Mouse (Mus musculus): ENCODE measurements at regions not wholly inside any gene's neighbourhood (a gene's known extent, or its start where the extent isn't known, plus 50 kb on each side); places are given as distances from the start of the nearest gene placed in this dataset.
"Not testable (repeated sequence)": the region's sequence is repeated elsewhere in the genome, so short reads cannot be mapped to it uniquely, and the experiment has no call there.

- Histone ChIP-seq H3K9me3 (replicated peaks) (no peaks in the 10 kb centered on the region), H3K27me3 (no peaks in the 10 kb centered on the region), H3K4me2 (no peak overlapping the region), H3K4me1 (no peaks in the 10 kb centered on the region), H3K9ac (no peak overlapping the region), H3K4me3 (no peak overlapping the region), H3K36me3 (ENCODE audit: poor library complexity, severe bottlenecking) (no peaks in the 10 kb centered on the region), H3K27ac (no peak overlapping the region)
- no peak for ATAC-seq
- WGBS: 71% methylated on average over 1 of the region's 1 CpGs
Measured at GRCm38 (mm10) chrX:35791273-35791672, 97.4 kb upstream of the Dock11 start.

- 35% methylated on average over 2 of the region's 2 CpGs for WGBS
Measured at GRCm38 (mm10) chrX:35813206-35813605, 75.4 kb upstream of the Dock11 start.

GRCm38 (mm10) chrX:35834411-35834810, 54.2 kb upstream of the Dock11 start:
- 5% methylated on average over 2 of the region's 2 CpGs for WGBS
- peak; percentile 70; the same call in 1 of the 2 replicates for ATAC-seq
- H3K4me1 ChIP-seq; H3K4me3 ChIP-seq; H3K4me2 ChIP-seq; H3K27me3 ChIP-seq; H3K27ac ChIP-seq; H3K9ac ChIP-seq; H3K36me3 ChIP-seq (ENCODE audit: poor library complexity, severe bottlenecking); H3K9me3 ChIP-seq (replicated peaks): not testable (repeated sequence)

More at GRCm38 (mm10) chrX:35813206-35813605, 75.4 kb upstream of the Dock11 start:
- Histone ChIP-seq H3K4me3 (no peak overlapping the region), H3K4me2 (no peak overlapping the region), H3K9ac (no peak overlapping the region), H3K4me1 (no peaks in the 10 kb centered on the region), H3K27me3 (no peaks in the 10 kb centered on the region), H3K36me3 (ENCODE audit: poor library complexity, severe bottlenecking) (no peaks in the 10 kb centered on the region), H3K27ac (no peak overlapping the region), H3K9me3 (replicated peaks) (no peaks in the 10 kb centered on the region)
- ATAC-seq: no peak

- 52% methylated on average over 1 of the region's 1 CpGs for WGBS
- no peak for ATAC-seq
- Histone ChIP-seq H3K27ac (no peak overlapping the region), H3K4me3 (no peak overlapping the region), H3K4me1 (no peaks in the 10 kb centered on the region), H3K36me3 (ENCODE audit: poor library complexity, severe bottlenecking) (no peaks in the 10 kb centered on the region), H3K9ac (no peak overlapping the region), H3K4me2 (no peak overlapping the region), H3K9me3 (replicated peaks) (no peaks in the 10 kb centered on the region), H3K27me3 (no peaks in the 10 kb centered on the region)
Measured at GRCm38 (mm10) chrX:35838064-35838463, 50.6 kb upstream of the Dock11 start.

All from forebrain, embryonic 13.5 days (tissue).